Mouse (Mus musculus) neural tube, embryonic 15.5 days (tissue): ENCODE results near the gene Pim3. TPM values are rescaled to one million over a fixed set of nuclear protein-coding genes. Genes with fewer than 3 reads are reported as not detected.

ENCODE experiments used
- ATAC-seq: fragments of 200-750 bp; cut with Nextera tagmentation; 2 replicates; pipeline ENCODE4 v1.8.0; 2017; ENCODE audit warnings: mild to moderate bottlenecking, moderate TSS enrichment, moderate library complexity; ENCODE audit not compliant: low FRiP score
- H3K27ac ChIP-seq: fragments of 300-500 bp; sonication (generic); replicated peaks from 2 replicates; pipeline ENCODE4 v1.5.1; 2015; ENCODE audit warnings: mild to moderate bottlenecking, inconsistent platforms
- H3K27me3 ChIP-seq: fragments of 300-500 bp; sonication (generic); replicated peaks from 2 replicates; pipeline ENCODE4 v1.6.1; 2015; ENCODE audit warnings: inconsistent platforms
- H3K36me3 ChIP-seq: fragments of 300-500 bp; sonication (generic); 2 replicates; pipeline ENCODE4 v1.6.1; 2015; ENCODE audit warnings: inconsistent platforms
- H3K4me1 ChIP-seq: fragments of 300-500 bp; sonication (generic); 2 replicates; pipeline ENCODE4 v1.6.1; 2015; ENCODE audit warnings: inconsistent platforms
- H3K4me2 ChIP-seq: fragments of 300-500 bp; sonication (generic); 2 replicates; pipeline ENCODE4 v1.6.1; 2015; ENCODE audit warnings: inconsistent platforms, mild to moderate bottlenecking, moderate library complexity
- H3K4me3 ChIP-seq: fragments of 300-500 bp; sonication (generic); replicated peaks from 2 replicates; pipeline ENCODE4 v1.5.1; 2015; ENCODE audit warnings: mild to moderate bottlenecking, inconsistent platforms
- H3K9ac ChIP-seq: fragments of 300-500 bp; sonication (generic); replicated peaks from 2 replicates; pipeline ENCODE4 v1.6.1; 2015; ENCODE audit warnings: mild to moderate bottlenecking, inconsistent platforms
- H3K9me3 ChIP-seq: fragments of 300-500 bp; sonication (generic); replicated peaks from 2 replicates; pipeline ENCODE4 v1.6.1; 2016; ENCODE audit warnings: inconsistent platforms
- WGBS: fragments of 180-500 bp; shearing (Covaris S2); methylation state at CpG from one replicate; pipeline ENCODE4 v1.1.7; 2015; ENCODE audit warnings: mixed read lengths; 5-methylcytosine and 5-hydroxymethylcytosine counted together
- polyA plus RNA-seq: library from polyadenylated mRNA; unstranded; fragments of >200 nt; fragmentation: Nextera tagmentation; extraction: Ambion mirVana; gene quantifications from 2 replicates; pipeline ENCODE4 v1.2.1, GENCODE M21; 2015

The Pim3 gene
- polyA plus RNA-seq, 1 experiment from 2014 or later: 78.7 TPM

GRCm38 (mm10) chr15:88890751-88891675 is 29.0 kb downstream of the Pim3 start:
- peak overlapping the region; percentile 70 for H3K27ac ChIP-seq

GRCm38 (mm10) chr15:88891676-88892040 is 29.7 kb downstream of the Pim3 start:
- peak overlapping the region; percentile 95 for H3K4me2 ChIP-seq
- no peak for ATAC-seq
- no peak overlapping the region; the same call in 1 of the 2 replicates for H3K4me3 ChIP-seq
- WGBS: 71% methylated on average over 8 of the region's 8 CpGs
- peaks cover 6% of the 10 kb centered on the region for H3K27me3 ChIP-seq
- peaks cover 16% of the 10 kb centered on the region for H3K4me1 ChIP-seq
- H3K27ac ChIP-seq: no peak overlapping the region
- H3K9me3 ChIP-seq: no peaks in the 10 kb centered on the region
- H3K9ac ChIP-seq: no peak overlapping the region
- H3K36me3 ChIP-seq: no peaks in the 10 kb centered on the region

More at GRCm38 (mm10) chr15:88890751-88891675, 29.0 kb downstream of the Pim3 start:
- Histone ChIP-seq H3K4me3 (peak overlapping the region; percentile 48), H3K36me3 (no peaks in the 10 kb centered on the region), H3K9ac (peak overlapping the region; percentile 65), H3K9me3 (no peaks in the 10 kb centered on the region), H3K27me3 (peaks cover 6% of the 10 kb centered on the region), H3K4me1 (peaks cover 16% of the 10 kb centered on the region), H3K4me2 (peak overlapping the region; percentile 95)
- WGBS: under 1% methylated on average over 39 of the region's 41 CpGs
- peak; percentile 95 for ATAC-seq

GRCm38 (mm10) chr15:88892252-88892651 is 30.3 kb downstream of the Pim3 start:
- H3K4me2 ChIP-seq: no peak overlapping the region
- peaks cover 16% of the 10 kb centered on the region for H3K4me1 ChIP-seq
- no peak overlapping the region for H3K4me3 ChIP-seq
- H3K9me3 ChIP-seq: no peaks in the 10 kb centered on the region
- H3K9ac ChIP-seq: no peak overlapping the region
- WGBS: 83% methylated on average over 1 of the region's 1 CpGs
- no peak overlapping the region for H3K27ac ChIP-seq
- no peaks in the 10 kb centered on the region for H3K36me3 ChIP-seq
- no peak for ATAC-seq
- peaks cover 6% of the 10 kb centered on the region for H3K27me3 ChIP-seq

- Histone ChIP-seq H3K9ac (no peak overlapping the region), H3K27me3 (peaks cover 6% of the 10 kb centered on the region), H3K36me3 (no peaks in the 10 kb centered on the region), H3K9me3 (no peaks in the 10 kb centered on the region), H3K4me2 (no peak overlapping the region), H3K4me3 (no peak overlapping the region), H3K27ac (no peak overlapping the region), H3K4me1 (peaks cover 16% of the 10 kb centered on the region)
- WGBS: 82% methylated on average over 5 of the region's 5 CpGs
- no peak for ATAC-seq
These were observed 30.9 kb downstream of the Pim3 start for GRCm38 (mm10) chr15:88892876-88893275.

GRCm38 (mm10) chr15:88895119-88895518 is 33.1 kb downstream of the Pim3 start:
- Histone ChIP-seq H3K9ac (no peak overlapping the region), H3K27me3 (no peaks in the 10 kb centered on the region; the same call in 1 of the 2 replicates), H3K4me3 (no peak overlapping the region), H3K4me1 (peaks cover 16% of the 10 kb centered on the region), H3K4me2 (no peak overlapping the region), H3K36me3 (no peaks in the 10 kb centered on the region), H3K27ac (no peak overlapping the region), H3K9me3 (no peaks in the 10 kb centered on the region)
- 71% methylated on average over 7 of the region's 7 CpGs for WGBS
- no peak for ATAC-seq

- no peak overlapping the region for H3K9ac ChIP-seq
- no peaks in the 10 kb centered on the region for H3K36me3 ChIP-seq
- H3K27me3 ChIP-seq: no peaks in the 10 kb centered on the region; the same call in 1 of the 2 replicates
- no peak overlapping the region for H3K27ac ChIP-seq
- no peak overlapping the region for H3K4me3 ChIP-seq
- no peaks in the 10 kb centered on the region for H3K9me3 ChIP-seq
- ATAC-seq: no peak
- H3K4me1 ChIP-seq: peaks cover 8% of the 10 kb centered on the region
- WGBS: 84% methylated on average over 6 of the region's 6 CpGs
- H3K4me2 ChIP-seq: no peak overlapping the region
These were observed 33.9 kb downstream of the Pim3 start for GRCm38 (mm10) chr15:88895891-88896290.

- H3K27me3 ChIP-seq: no peaks in the 10 kb centered on the region; the same call in 1 of the 2 replicates
- no peak for ATAC-seq
- 87% methylated on average over 10 of the region's 10 CpGs for WGBS
These were observed 34.5 kb downstream of the Pim3 start for GRCm38 (mm10) chr15:88896341-88896980.

GRCm38 (mm10) chr15:88902200-88902875 is 40.4 kb downstream of the Pim3 start:
- Histone ChIP-seq H3K9ac (no peak overlapping the region), H3K4me3 (no peak overlapping the region), H3K9me3 (no peaks in the 10 kb centered on the region), H3K4me1 (no peaks in the 10 kb centered on the region), H3K27ac (no peak overlapping the region), H3K4me2 (no peak overlapping the region), H3K36me3 (no peaks in the 10 kb centered on the region), H3K27me3 (no peaks in the 10 kb centered on the region)
- ATAC-seq: no peak
- WGBS: 89% methylated on average over 15 of the region's 15 CpGs

More at GRCm38 (mm10) chr15:88896341-88896980, 34.5 kb downstream of the Pim3 start:
- no peaks in the 10 kb centered on the region for H3K36me3 ChIP-seq
- no peak overlapping the region for H3K9ac ChIP-seq
- no peaks in the 10 kb centered on the region for H3K9me3 ChIP-seq
- H3K4me2 ChIP-seq: no peak overlapping the region
- H3K4me1 ChIP-seq: peaks cover 3% of the 10 kb centered on the region
- no peak overlapping the region for H3K4me3 ChIP-seq
- no peak overlapping the region for H3K27ac ChIP-seq

GRCm38 (mm10) chr15:88903086-88903485 is 41.1 kb downstream of the Pim3 start:
- Histone ChIP-seq H3K27me3 (no peaks in the 10 kb centered on the region), H3K4me2 (no peak overlapping the region), H3K27ac (no peak overlapping the region), H3K9ac (no peak overlapping the region), H3K4me1 (no peaks in the 10 kb centered on the region), H3K9me3 (no peaks in the 10 kb centered on the region), H3K4me3 (no peak overlapping the region), H3K36me3 (no peaks in the 10 kb centered on the region)
- 92% methylated on average over 1 of the region's 1 CpGs for WGBS
- ATAC-seq: no peak

GRCm38 (mm10) chr15:88904056-88904811 is 42.2 kb downstream of the Pim3 start:
- whole genome bisulfite sequencing: 87% methylated on average over 14 of the region's 14 CpGs
- H3K9me3 ChIP-seq: no peaks in the 10 kb centered on the region
- H3K4me1 ChIP-seq: no peaks in the 10 kb centered on the region
- no peak overlapping the region for H3K9ac ChIP-seq
- H3K4me3 ChIP-seq: no peak overlapping the region
- no peaks in the 10 kb centered on the region for H3K27me3 ChIP-seq
- no peak overlapping the region for H3K4me2 ChIP-seq
- H3K36me3 ChIP-seq: no peaks in the 10 kb centered on the region
- ATAC-seq: no peak
- no peak overlapping the region for H3K27ac ChIP-seq

- Histone ChIP-seq H3K4me1 (no peaks in the 10 kb centered on the region), H3K4me2 (no peak overlapping the region), H3K36me3 (no peaks in the 10 kb centered on the region), H3K4me3 (no peak overlapping the region), H3K27me3 (no peaks in the 10 kb centered on the region), H3K9ac (no peak overlapping the region), H3K9me3 (no peaks in the 10 kb centered on the region), H3K27ac (no peak overlapping the region)
- ATAC-seq: no peak
- 60% methylated on average over 4 of the region's 4 CpGs for WGBS
These were observed 44.4 kb downstream of the Pim3 start for GRCm38 (mm10) chr15:88906347-88906746.
